Mouse (Mus musculus): ENCODE data around the gene Rnf41.

Rnf41 gene

DNA sequence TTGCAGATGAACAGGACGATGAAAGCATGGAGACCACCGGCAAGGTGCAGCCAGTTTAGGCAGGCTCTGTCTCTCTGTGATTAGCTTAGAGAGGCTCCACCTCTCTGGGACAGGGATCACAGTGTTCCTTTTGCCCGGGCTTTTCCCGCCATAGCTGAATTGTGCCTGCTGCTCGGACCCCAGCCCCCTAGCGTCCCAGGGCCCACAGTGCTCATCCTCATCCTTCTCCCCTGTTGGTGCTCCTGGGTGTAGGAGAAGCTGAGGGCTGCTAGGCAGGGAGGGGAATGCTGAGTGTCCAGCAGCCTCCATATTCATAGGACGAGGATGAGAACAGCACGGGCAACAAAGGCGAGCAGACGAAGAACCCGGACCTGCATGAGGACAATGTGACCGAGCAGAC is 62.9 kb downstream of the Rnf41 start:
- DNase-seq (ENCODE audit: low spot score): no peak

DNA sequence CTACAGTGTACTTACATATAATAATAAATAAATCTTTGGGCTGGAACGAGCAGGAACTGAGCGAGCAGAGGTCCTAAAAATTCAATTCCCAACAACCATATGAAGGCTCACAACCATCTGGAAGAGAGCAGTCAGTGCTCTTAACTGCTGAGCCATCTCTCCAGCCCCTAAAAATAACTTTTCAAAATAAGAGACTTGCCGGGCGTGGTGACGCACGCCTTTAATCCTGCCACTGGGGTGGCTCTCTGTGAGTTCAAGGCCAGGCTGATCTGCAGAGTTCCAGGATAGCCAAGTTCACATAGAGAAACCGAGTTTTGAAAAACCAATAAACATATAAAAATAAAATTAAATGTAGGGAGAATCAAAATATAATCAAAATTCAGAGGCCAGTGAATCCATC is 74.9 kb downstream of the Rnf41 start:
- no peak for DNase-seq (ENCODE audit: low spot score)

- no peak for DNase-seq (ENCODE audit: low spot score)
These were observed 76.6 kb downstream of the Rnf41 start for GRCm38 (mm10) chr10:128487861-128488712.

DNA sequence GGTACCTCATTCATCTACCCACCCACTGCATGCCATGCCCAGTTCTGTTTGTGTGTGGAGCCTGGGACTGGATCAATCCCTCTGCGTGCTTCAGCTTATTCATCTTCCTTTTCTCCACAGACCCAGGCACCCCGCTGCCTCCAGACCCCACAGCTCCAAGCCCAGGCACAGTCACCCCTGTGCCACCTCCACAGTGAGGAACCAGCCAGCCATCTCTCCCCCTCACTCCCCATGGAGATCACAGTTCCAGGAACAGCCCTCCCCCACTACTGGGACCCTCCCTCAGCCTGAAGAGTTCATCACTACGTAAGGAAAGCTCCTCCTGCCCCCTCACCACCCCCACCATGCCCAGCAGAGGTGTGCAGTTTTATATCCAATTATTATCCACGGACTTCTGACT is 77.3 kb downstream of the Rnf41 start:
- DNase-seq (ENCODE audit: low spot score): no peak

- peak; percentile 58 for DNase-seq (ENCODE audit: low spot score)
These were observed 77.9 kb downstream of the Rnf41 start for GRCm38 (mm10) chr10:128489380-128489779.

DNA sequence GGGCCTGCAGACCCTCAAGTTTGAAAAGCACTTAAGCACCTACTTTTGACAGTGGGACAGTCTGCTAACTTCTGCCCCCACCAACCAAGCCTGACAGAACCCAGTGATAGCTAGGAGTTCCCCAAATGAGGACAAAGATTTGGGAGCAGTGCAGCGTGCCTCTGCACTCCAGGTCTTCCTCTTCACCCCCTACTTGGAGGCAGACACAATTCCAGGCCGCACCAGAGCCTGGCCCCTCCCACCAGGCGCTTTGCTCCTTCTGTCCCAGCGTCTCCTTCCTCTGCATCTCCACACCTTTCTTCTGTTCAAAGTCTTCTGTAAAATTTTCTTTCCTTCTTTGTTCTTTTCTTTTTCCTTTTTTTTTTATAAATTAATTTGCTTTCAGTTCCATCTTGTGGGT is 78.3 kb downstream of the Rnf41 start:
- no peak for DNase-seq (ENCODE audit: low spot score)

DNA sequence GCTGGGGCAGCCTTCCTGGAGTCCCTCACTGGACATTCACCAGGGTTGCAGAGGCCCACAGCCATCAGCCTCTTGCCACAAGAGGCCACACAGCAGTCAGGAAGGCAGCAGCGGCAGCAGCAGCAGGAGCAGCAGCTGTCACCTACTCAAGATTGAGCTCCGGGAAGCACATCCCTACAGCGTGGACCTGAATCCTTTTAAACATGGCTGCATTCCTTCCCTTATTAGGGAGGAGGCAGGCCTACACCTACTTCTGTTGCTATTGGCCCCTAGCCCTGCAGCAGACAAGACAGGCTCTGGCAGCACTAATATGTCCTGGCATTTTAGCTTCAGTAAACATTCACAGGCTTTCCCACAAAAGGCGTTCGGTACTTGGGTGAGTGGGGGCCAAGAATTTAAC is 78.8 kb downstream of the Rnf41 start:
- peak; percentile 76 for DNase-seq (ENCODE audit: low spot score)

- no peak for DNase-seq (ENCODE audit: low spot score)
These were observed 79.5 kb downstream of the Rnf41 start for GRCm38 (mm10) chr10:128490912-128491311.

Data from MN1 (cell line).